29 mouse cellular contexts compared by ENCODE assay signal in genomic region chr5:146926673-146927072, GRCm38 (mm10).
"Had no signal": no experiment of that assay in that cellular context is flagged by ENCODE, and none has a peak within 500 bp of the region (broad histone marks: within the 10 kb centered on the region; RNA-seq: fewer than 3 reads in every experiment).

No protein-coding gene starts in this region.

- H3K4me2 ChIP-seq: heart, embryonic 11.5 days; heart, embryonic 13.5 days; heart, embryonic 15.5 days; hindbrain, embryonic 12.5 days; hindbrain, embryonic 14.5 days; intestine, embryonic 15.5 days; kidney, embryonic 15.5 days; limb, embryonic 12.5 days; liver, embryonic 11.5 days; liver, embryonic 13.5 days; liver, embryonic 15.5 days had no signal

- H3K36me3 ChIP-seq: heart, embryonic 13.5 days; heart, embryonic 15.5 days; hindbrain, embryonic 10.5 days; hindbrain, embryonic 12.5 days; intestine, embryonic 15.5 days; kidney, embryonic 15.5 days; limb, embryonic 12.5 days; liver, embryonic 13.5 days; liver, embryonic 15.5 days had no signal

- ATAC-seq: hindbrain, embryonic 16.5 days; inflammation-experienced regulatory T-cells, adult 6 months; intestine, embryonic 15.5 days had no signal

- H3K9me3 ChIP-seq: heart, embryonic 13.5 days; heart, embryonic 15.5 days; hindbrain, embryonic 10.5 days; intestine, embryonic 15.5 days; kidney, embryonic 15.5 days; liver, embryonic 15.5 days had no signal

- H3K4me1 ChIP-seq: heart, embryonic 13.5 days; heart, embryonic 15.5 days; hindbrain, embryonic 10.5 days; hindbrain, embryonic 12.5 days; intestine, embryonic 15.5 days; kidney, embryonic 15.5 days; limb, embryonic 12.5 days; liver, embryonic 13.5 days; liver, embryonic 15.5 days had no signal

- H3K4me3 ChIP-seq: heart, adult 2 months; heart, embryonic 13.5 days; heart, embryonic 15.5 days; hindbrain, embryonic 10.5 days; hindbrain, embryonic 12.5 days; intestine, embryonic 15.5 days; kidney, embryonic 15.5 days; limb, embryonic 12.5 days; liver, embryonic 13.5 days; liver, embryonic 15.5 days had no signal

- H3K27ac ChIP-seq: heart, adult 2 months; heart, embryonic 13.5 days; heart, embryonic 15.5 days; hindbrain, embryonic 10.5 days; hindbrain, embryonic 12.5 days; hindbrain, embryonic 14.5 days; intestine, embryonic 15.5 days; kidney, embryonic 15.5 days; limb, embryonic 12.5 days; liver, embryonic 13.5 days; liver, embryonic 15.5 days had no signal

- DNase-seq: gastrocnemius, postnatal 14 days; gastrocnemius, postnatal 36 days; heart, adult 11 months; heart, adult 2 months; heart, postnatal 14 days; heart, postnatal 36 days; kidney, adult 11 months; kidney, adult 2 months; kidney, adult 9 months; kidney, postnatal 10 days; kidney, postnatal 25 days; layer of hippocampus, adult 9-11 months; layer of hippocampus, postnatal 36 days; left cerebral cortex, postnatal 4 days; liver; liver, embryonic 13.5 days had no signal

- H3K27me3 ChIP-seq: heart, embryonic 13.5 days; heart, embryonic 15.5 days; hindbrain, embryonic 12.5 days; intestine, embryonic 15.5 days; kidney, embryonic 15.5 days; liver, embryonic 13.5 days; liver, embryonic 15.5 days had no signal

- H3K9ac ChIP-seq: heart, embryonic 13.5 days; heart, embryonic 15.5 days; hindbrain, embryonic 12.5 days; hindbrain, embryonic 14.5 days; intestine, embryonic 15.5 days; kidney, embryonic 15.5 days; limb, embryonic 12.5 days; liver, embryonic 13.5 days; liver, embryonic 15.5 days had no signal
